Mouse (Mus musculus): ENCODE measurements around the gene Slc7a15. TPM values are rescaled to one million over a fixed set of nuclear protein-coding genes. Genes with fewer than 3 reads are reported as not detected.

Gene Slc7a15
- polyA plus RNA-seq, 1 experiment from 2014 or later, result not detected

DNA sequence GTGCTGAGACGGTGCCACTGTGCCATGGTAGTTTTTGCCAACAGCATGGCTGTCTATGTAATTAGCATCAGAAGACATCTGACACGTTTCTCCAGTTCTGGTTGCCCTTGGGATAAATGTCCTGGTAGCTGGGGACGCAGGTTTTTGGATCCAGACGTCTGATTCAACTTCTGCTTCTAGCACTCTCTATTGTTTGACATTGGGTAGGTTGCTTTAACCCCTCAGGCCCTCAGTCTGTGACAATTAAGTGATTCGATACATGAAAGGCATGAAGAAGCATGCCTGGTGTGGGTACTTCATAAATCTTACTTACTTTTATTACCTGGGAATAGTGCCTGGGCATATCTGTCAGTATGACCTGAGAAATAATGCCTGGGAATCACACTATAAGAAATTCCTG lies 74.8 kb downstream of the Slc7a15 start:
- H3K4me1 ChIP-seq, result peaks cover 8% of the 10 kb centered on the region; the same call in 1 of the 2 replicates
- no peaks in the 10 kb centered on the region for H3K9me3 ChIP-seq
- no peak for ATAC-seq (ENCODE audit: insufficient number of reproducible peaks, low FRiP score, low TSS enrichment, low read depth)
- WGBS, result 40% methylated on average over 5 of the region's 5 CpGs
- H3K4me3 ChIP-seq, result no peak overlapping the region
- no peak overlapping the region for H3K27ac ChIP-seq
- H3K36me3 ChIP-seq, result no peaks in the 10 kb centered on the region
- H3K9ac ChIP-seq, result no peak overlapping the region
- H3K4me2 ChIP-seq, result no peak overlapping the region
- H3K27me3 ChIP-seq, result no peaks in the 10 kb centered on the region

DNA sequence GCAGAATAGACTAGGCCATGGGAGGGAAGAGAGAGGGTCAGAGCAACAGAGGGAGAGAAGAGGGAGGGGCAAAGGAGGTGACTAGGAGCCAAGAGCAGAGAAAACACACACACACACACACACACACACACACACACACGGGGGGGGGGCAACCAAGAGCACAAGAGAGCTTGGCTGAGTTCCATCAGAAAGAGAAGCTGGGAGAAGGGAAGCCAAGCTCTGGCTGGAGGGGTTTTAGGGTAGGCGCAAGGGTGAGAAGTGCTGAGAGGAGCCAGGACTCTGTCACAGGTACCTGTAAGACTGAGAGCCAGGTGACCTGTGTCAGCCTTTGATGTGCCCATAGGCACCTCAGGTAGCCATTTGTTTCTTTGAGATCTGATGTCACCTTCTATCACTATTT lies 76.2 kb downstream of the Slc7a15 start:
- ATAC-seq (ENCODE audit: insufficient number of reproducible peaks, low FRiP score, low TSS enrichment, low read depth), result no peak
- Histone ChIP-seq H3K4me3 (no peak overlapping the region), H3K4me1 (peaks cover 8% of the 10 kb centered on the region; the same call in 1 of the 2 replicates), H3K9ac (no peak overlapping the region), H3K27ac (no peak overlapping the region), H3K9me3 (no peaks in the 10 kb centered on the region), H3K36me3 (no peaks in the 10 kb centered on the region), H3K4me2 (no peak overlapping the region), H3K27me3 (no peaks in the 10 kb centered on the region)
- 79% methylated on average over 2 of the region's 2 CpGs for whole genome bisulfite sequencing

DNA sequence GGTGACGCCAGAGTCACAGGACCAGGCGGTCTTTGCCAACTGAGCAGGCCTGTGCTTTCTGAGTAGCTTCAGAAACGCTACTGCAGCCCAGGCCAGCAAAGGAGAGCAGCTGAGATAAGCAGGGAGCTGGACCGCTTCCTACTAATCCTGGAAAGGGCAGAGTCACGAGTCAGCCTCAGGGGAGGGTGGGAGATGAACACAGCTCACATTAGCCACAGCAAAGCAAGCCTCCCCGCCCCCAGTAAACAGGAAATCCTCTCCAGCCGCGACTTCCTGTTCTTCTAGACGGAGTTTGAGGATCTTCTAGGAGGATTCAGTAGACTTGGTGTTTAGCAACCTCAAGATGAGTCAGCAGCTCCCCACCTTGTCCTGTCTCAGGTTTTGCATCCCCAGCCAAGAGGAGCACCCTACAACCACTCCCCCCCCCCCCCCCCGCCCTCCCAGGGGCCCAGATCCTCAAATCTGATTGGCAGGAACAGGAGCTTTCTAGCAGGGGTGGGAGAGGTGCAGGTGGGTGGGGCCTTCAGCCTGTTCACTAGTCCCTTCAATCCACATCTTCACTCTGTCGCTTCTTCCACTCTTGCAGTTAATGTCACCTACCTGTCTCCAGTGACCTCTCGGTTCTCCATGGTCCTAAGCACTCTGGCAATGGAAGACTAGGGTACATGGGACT lies 77.4 kb downstream of the Slc7a15 start:
- ATAC-seq (ENCODE audit: insufficient number of reproducible peaks, low FRiP score, low TSS enrichment, low read depth), result peak; percentile 16; the same call in 1 of the 2 replicates
- Histone ChIP-seq H3K27me3 (no peaks in the 10 kb centered on the region), H3K4me2 (no peak overlapping the region)

DNA sequence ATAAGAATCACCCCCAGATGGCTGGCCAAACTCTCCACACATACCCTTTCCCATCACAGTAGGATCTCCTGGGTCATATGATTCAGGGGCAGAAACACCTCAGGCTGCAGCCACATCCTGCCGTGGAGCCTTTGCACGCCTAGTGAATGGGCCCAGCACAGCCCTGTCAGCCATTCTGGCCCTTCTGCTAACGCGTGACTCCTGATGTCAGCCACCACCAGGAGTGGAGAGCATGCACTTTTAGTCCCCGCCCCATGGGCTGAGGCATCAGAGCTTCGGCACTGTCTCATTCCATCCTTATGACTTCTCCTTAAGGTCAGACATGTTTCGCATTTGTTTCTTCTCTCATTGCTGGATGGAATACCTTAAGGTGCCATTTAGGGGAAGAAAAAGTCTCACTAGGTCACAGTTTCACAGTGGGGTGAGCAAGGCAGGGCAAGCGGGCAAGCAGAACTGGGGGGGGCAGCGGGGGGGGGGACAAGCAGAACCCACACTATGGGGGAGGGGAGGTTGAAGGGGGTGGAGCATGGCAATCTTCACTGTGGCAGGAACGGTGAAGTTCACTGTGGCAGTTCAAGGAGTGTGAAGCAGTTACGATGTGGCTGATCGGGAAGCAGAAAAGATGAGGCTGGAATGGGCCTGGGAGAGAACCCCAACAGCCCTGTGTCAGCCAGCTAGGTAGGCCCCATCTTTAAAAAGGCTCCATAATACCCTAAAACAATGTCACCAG lies 79.3 kb downstream of the Slc7a15 start:
- no peaks in the 10 kb centered on the region for H3K9me3 ChIP-seq
- 55% methylated on average over 12 of the region's 12 CpGs for WGBS
- peaks cover 8% of the 10 kb centered on the region; the same call in 1 of the 2 replicates for H3K4me1 ChIP-seq
- no peaks in the 10 kb centered on the region for H3K36me3 ChIP-seq
- H3K4me3 ChIP-seq, result no peak overlapping the region
- H3K27me3 ChIP-seq, result no peaks in the 10 kb centered on the region
- H3K9ac ChIP-seq, result no peak overlapping the region
- H3K27ac ChIP-seq, result 0 out of 2 replicates have a peak overlapping the region, but pooled peaks have one; percentile 5
- no peak overlapping the region for H3K4me2 ChIP-seq
- ATAC-seq (ENCODE audit: insufficient number of reproducible peaks, low FRiP score, low TSS enrichment, low read depth), result no peak

More for the DNA sequence above, 77.4 kb downstream of the Slc7a15 start:
- peaks cover 8% of the 10 kb centered on the region; the same call in 1 of the 2 replicates for H3K4me1 ChIP-seq
- H3K9me3 ChIP-seq, result no peaks in the 10 kb centered on the region
- no peak overlapping the region for H3K9ac ChIP-seq
- 44% methylated on average over 12 of the region's 12 CpGs for whole genome bisulfite sequencing
- H3K27ac ChIP-seq, result peak overlapping the region; percentile 3; the same call in 1 of the 2 replicates
- H3K36me3 ChIP-seq, result no peaks in the 10 kb centered on the region
- H3K4me3 ChIP-seq, result no peak overlapping the region

DNA sequence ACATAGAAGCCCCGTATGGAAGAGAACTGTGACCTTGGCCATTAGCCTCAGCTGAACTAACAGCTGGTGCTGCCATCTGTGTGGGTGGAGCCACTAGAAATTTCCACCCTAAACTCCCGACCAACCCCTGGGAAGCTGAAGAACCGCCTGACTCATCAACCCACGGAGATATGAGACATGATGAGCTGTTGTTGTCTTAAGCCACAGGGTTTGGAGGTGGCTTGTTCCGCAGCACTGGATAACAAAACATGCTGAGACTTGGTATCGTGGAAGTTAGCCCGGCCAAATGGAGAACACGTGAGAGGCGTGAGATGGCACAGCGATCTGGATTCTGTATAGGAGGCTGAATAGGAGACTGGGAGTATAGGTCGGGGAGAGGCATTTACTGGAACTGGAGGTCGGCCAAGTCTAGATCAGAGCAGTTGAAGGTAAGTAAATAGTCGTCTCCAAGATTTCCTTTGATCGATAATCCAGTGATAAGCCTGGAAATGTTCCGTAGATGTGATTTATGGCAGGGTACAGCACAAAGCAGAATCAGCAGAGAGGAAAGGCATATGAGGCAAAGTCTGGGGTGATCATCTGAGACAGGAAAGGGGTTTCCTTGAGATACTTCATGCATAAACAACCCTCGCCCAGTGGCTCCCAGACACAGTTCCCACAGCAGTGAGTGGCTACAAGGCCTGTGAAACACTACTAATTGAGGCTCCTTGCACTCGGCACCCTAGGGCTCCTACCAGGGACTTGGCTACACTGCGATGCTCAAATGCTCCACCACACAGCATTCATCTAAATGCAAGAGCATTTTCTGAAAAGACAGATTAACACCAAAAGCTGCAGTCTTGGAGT lies 87.6 kb downstream of the Slc7a15 start:
- H3K27me3 ChIP-seq, result no peaks in the 10 kb centered on the region
- ATAC-seq (ENCODE audit: insufficient number of reproducible peaks, low FRiP score, low TSS enrichment, low read depth), result peak; percentile 7; the same call in 1 of the 2 replicates
- no peaks in the 10 kb centered on the region for H3K36me3 ChIP-seq
- no peaks in the 10 kb centered on the region for H3K9me3 ChIP-seq
- H3K9ac ChIP-seq, result no peak overlapping the region
- H3K4me1 ChIP-seq, result peaks cover 5% of the 10 kb centered on the region; the same call in 1 of the 2 replicates
- WGBS, result 59% methylated on average over 18 of the region's 18 CpGs
- H3K27ac ChIP-seq, result no peak overlapping the region
- H3K4me3 ChIP-seq, result no peak overlapping the region
- no peak overlapping the region for H3K4me2 ChIP-seq

DNA sequence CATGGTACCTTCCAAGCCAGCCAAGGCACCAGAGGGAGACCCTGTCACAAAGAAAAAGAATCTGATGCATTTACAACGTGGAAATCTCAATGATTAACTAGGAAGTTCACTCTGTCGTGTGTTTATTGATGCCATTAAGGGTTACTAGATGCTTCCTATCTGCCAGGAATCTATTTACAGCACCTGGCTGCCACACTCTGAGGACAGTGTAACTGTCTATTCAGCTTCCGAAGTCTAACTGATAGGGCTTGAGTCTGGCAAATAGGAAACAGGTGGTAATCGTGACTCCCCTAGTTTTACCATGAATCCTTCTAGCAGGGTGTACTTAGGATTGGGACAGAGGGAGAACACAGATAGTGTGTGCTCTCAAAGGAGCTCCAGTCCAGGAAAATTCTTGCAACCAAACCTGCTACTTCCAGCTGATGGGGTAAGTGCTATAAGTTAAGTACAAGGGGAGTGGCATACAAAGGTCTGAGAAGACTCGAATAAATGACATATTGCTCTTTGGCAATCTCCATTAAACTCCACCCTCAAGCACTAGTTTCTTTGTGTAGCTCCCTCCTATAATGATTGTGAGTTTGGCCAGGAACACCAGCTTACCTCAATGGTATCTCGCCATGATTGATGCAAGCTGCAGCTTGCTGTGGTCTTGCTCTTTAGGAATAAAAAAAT lies 88.4 kb downstream of the Slc7a15 start:
- WGBS, result 40% methylated on average over 6 of the region's 6 CpGs
- Histone ChIP-seq H3K4me2 (no peak overlapping the region), H3K9me3 (no peaks in the 10 kb centered on the region), H3K9ac (no peak overlapping the region), H3K27ac (no peak overlapping the region), H3K4me3 (no peak overlapping the region), H3K4me1 (peaks cover 5% of the 10 kb centered on the region; the same call in 1 of the 2 replicates), H3K27me3 (no peaks in the 10 kb centered on the region), H3K36me3 (no peaks in the 10 kb centered on the region)
- peak; percentile 30; the same call in 1 of the 2 replicates for ATAC-seq (ENCODE audit: insufficient number of reproducible peaks, low FRiP score, low TSS enrichment, low read depth)

DNA sequence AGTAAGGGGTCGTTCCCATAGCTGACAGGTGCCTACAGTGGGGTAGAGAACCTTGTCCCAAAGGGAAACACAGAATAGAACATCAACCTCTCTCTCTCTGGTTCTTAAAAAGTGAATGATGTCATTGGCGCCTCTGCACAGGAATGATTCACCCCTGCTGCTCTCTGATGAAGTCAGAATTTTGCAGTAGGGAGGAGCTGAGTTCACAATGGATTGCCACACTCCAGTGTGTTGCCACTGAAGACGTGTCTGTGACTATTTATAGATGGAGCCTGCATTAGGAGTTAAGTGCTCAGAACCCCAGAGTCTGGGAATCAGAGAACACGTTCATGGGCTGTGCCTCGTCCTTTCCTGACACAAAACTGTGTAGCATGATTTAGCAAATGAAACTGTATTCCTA lies 89.2 kb downstream of the Slc7a15 start:
- H3K4me3 ChIP-seq, result no peak overlapping the region
- 53% methylated on average over 5 of the region's 5 CpGs for WGBS
- H3K4me2 ChIP-seq, result no peak overlapping the region
- no peak overlapping the region for H3K27ac ChIP-seq
- H3K9me3 ChIP-seq, result no peaks in the 10 kb centered on the region
- no peak for ATAC-seq (ENCODE audit: insufficient number of reproducible peaks, low FRiP score, low TSS enrichment, low read depth)
- H3K27me3 ChIP-seq, result no peaks in the 10 kb centered on the region
- peaks cover 5% of the 10 kb centered on the region; the same call in 1 of the 2 replicates for H3K4me1 ChIP-seq
- no peak overlapping the region for H3K9ac ChIP-seq
- H3K36me3 ChIP-seq, result no peaks in the 10 kb centered on the region

DNA sequence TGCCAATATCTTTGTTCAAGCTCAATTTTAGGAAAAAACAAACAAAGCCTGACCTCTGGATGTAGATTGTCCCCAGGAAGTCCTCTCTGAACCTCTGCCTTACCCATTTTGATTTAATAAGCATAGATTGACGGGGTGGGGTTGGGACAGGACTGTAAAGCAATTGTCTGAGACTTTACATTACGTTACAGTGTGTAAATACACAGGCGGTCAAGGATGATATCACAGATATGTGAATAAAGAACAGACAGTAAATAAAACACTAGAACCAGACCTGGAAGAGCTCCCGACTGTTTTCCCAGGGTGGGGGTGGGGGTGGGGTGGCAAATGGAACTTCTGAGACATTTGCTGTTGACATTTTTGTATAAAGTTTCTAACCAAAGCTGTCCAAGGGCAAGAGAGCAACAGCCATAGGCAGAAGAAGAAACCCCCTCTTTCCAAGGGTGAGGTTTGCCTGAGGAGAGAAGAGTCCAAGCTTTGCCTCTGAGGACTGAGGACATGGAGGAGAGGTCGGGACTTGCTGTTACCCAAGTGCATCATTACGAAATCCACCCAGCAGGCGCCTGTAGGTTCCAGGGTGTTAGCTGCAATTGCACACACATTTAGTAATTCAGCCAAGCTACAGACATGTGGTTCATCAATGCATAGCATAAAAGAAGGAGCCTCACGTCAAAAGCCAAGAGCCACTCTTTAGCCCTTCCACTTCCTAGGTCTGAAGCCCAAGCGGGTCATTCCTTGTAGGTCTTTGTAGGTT lies 91.7 kb downstream of the Slc7a15 start:
- WGBS, result 65% methylated on average over 9 of the region's 9 CpGs
- no peaks in the 10 kb centered on the region for H3K27me3 ChIP-seq
- H3K36me3 ChIP-seq, result no peaks in the 10 kb centered on the region
- no peak overlapping the region for H3K27ac ChIP-seq
- ATAC-seq (ENCODE audit: insufficient number of reproducible peaks, low FRiP score, low TSS enrichment, low read depth), result no peak
- H3K4me1 ChIP-seq, result peaks cover 6% of the 10 kb centered on the region; the same call in 1 of the 2 replicates
- H3K4me3 ChIP-seq, result no peak overlapping the region
- H3K9ac ChIP-seq, result no peak overlapping the region
- no peaks in the 10 kb centered on the region for H3K9me3 ChIP-seq
- no peak overlapping the region for H3K4me2 ChIP-seq

DNA sequence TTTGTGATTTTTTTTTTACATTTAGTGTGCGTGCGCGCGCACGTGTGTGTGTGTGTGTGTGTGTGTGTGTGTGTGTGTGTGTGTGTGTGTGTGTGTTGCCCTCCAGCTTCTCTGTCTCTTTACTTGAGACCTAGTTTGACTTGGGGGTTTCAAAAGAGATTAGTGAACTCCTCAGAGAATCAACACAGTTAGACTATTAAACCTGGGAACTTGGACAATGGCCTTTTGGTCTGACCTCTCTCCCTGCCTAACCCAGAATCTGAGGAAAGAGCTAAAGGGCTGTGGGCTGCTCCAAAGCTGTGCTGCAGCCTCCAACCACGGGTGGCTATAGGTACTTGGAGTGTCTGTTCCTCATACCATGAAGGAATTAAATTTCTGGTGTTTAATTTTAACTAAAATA lies 94.7 kb downstream of the Slc7a15 start:
- peaks cover 12% of the 10 kb centered on the region for H3K4me1 ChIP-seq
- H3K36me3 ChIP-seq, result no peaks in the 10 kb centered on the region
- no peak overlapping the region for H3K4me2 ChIP-seq
- ATAC-seq (ENCODE audit: insufficient number of reproducible peaks, low FRiP score, low TSS enrichment, low read depth), result no peak
- H3K4me3 ChIP-seq, result no peak overlapping the region
- H3K9me3 ChIP-seq, result no peaks in the 10 kb centered on the region
- H3K27ac ChIP-seq, result no peak overlapping the region
- no peaks in the 10 kb centered on the region for H3K27me3 ChIP-seq
- 85% methylated on average over 6 of the region's 6 CpGs for WGBS
- H3K9ac ChIP-seq, result no peak overlapping the region

DNA sequence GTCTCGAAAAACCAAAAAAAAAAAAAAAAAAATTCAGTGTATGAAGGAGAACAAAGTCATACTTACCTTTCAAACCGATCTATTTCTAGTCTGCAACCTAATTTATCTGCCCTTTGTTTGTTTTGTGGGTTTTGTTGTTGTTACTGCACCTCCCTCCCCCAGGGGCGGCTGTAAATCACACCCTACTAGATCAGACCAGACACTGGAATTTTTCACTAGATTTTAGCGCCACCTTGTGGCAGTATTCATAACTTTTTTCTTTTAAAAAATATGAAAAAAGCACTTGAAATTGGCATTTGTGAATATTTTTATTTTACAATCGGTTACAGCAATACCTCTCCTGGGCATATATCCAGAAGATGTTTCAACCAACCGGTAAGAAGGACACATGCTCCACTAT lies 96.3 kb downstream of the Slc7a15 start:
- peaks cover 12% of the 10 kb centered on the region for H3K4me1 ChIP-seq

More for the DNA sequence above, 96.3 kb downstream of the Slc7a15 start:
- no peak for ATAC-seq (ENCODE audit: insufficient number of reproducible peaks, low FRiP score, low TSS enrichment, low read depth)
- H3K4me3 ChIP-seq, result no peak overlapping the region
- H3K27me3 ChIP-seq, result no peaks in the 10 kb centered on the region
- H3K4me2 ChIP-seq, result no peak overlapping the region
- WGBS, result 12% methylated on average over 6 of the region's 6 CpGs
- no peaks in the 10 kb centered on the region for H3K36me3 ChIP-seq
- H3K27ac ChIP-seq, result no peak overlapping the region
- H3K9ac ChIP-seq, result no peak overlapping the region
- H3K9me3 ChIP-seq, result no peaks in the 10 kb centered on the region
